In the genomic region with DNA sequence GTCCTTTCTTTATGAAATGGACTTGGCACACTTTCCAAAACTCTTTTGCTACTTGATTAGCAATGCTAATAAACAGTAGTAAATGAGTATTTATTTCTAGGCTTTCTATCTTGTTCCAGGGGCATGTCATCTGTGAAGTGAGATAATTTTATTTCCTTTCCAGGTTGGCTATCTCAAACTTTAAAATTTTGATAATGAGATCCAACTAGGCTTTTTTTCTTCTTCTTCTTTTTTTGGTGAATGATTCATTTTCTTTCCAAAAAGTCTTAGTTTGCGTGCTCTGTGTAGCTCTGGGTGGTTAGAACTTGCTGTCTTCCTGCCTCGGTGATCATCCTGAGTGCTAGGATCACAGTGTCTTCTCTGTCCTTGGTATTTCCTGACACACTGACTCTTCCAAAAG, we compare ENCODE assay signal across 11 mouse cellular contexts.
"Had no signal": no experiment of that assay in that cellular context is flagged by ENCODE, and none has a peak within 500 bp of the region (broad histone marks: within the 10 kb centered on the region; RNA-seq: fewer than 3 reads in every experiment).

No protein-coding gene starts in this region.

- H3K4me2 ChIP-seq: neural tube, embryonic 12.5 days; neural tube, embryonic 13.5 days; neural tube, embryonic 15.5 days; stomach, embryonic 15.5 days had no signal

- H3K27ac ChIP-seq: neural tube, embryonic 12.5 days; neural tube, embryonic 13.5 days; neural tube, embryonic 15.5 days; stomach, embryonic 15.5 days; stomach, postnatal 0 days had no signal

- DNase-seq: retina, postnatal 1 day; right cerebral cortex, adult 18-20 months; right cerebral cortex, postnatal 14 days; right cerebral cortex, postnatal 25 days; right cerebral cortex, postnatal 4 days; spleen, adult 18-20 months had no signal

- H3K4me1 ChIP-seq: neural tube, embryonic 12.5 days; neural tube, embryonic 13.5 days; neural tube, embryonic 15.5 days; stomach, embryonic 15.5 days had no signal

- H3K4me3 ChIP-seq: neural tube, embryonic 12.5 days; neural tube, embryonic 13.5 days; neural tube, embryonic 15.5 days; stomach, embryonic 15.5 days had no signal

- H3K9ac ChIP-seq: neural tube, embryonic 12.5 days; neural tube, embryonic 13.5 days; neural tube, embryonic 15.5 days; stomach, embryonic 15.5 days had no signal

- H3K27me3 ChIP-seq: neural tube, embryonic 12.5 days; neural tube, embryonic 13.5 days; neural tube, embryonic 15.5 days; stomach, embryonic 15.5 days had no signal

- H3K9me3 ChIP-seq: neural tube, embryonic 12.5 days; neural tube, embryonic 13.5 days; neural tube, embryonic 15.5 days; stomach, embryonic 15.5 days had no signal
